In genomic region chr12:65258212-65259138, GRCm38 (mm10) we compare ENCODE assay signal across 10 mouse cellular contexts. TPM values are rescaled to one million over a fixed set of nuclear protein-coding genes. Genes with fewer than 3 reads are reported as not detected.
DNase-seq lines count a peak whose midpoint lies in the region; ATAC-seq lines count a peak whose summit lies in the region.
"Had no signal": no experiment of that assay in that cellular context is flagged by ENCODE, and none has a peak within 500 bp of the region (broad histone marks: within the 10 kb centered on the region; RNA-seq: fewer than 3 reads in every experiment).

No protein-coding gene starts in this region.

- H3K9ac ChIP-seq in heart, embryonic 14.5 days (ENCODE audit: low read length), result peak overlapping the region; percentile 49
- no peak overlapping the region for H3K9ac ChIP-seq in kidney, embryonic 15.5 days

- WGBS in heart, embryonic 14.5 days, result 27% methylated on average over 19 of the region's 19 CpGs
- WGBS in kidney, embryonic 15.5 days, result 38% methylated on average over 19 of the region's 19 CpGs
- WGBS in midbrain, embryonic 10.5 days, result 58% methylated on average over 19 of the region's 19 CpGs

- peak; percentile 59; the same call in 1 of the 2 replicates for ATAC-seq in heart, embryonic 14.5 days (ENCODE audit: insufficient number of reproducible peaks, insufficient read depth, low FRiP score, low read depth)
- ATAC-seq in kidney, embryonic 15.5 days (replicated peaks; ENCODE audit: low FRiP score), result peak; percentile 86

- H3K36me3 ChIP-seq in heart, embryonic 14.5 days (ENCODE audit: control insufficient read depth, insufficient read depth, low read length), result no peaks in the 10 kb centered on the region
- H3K36me3 ChIP-seq in kidney, embryonic 15.5 days, result no peaks in the 10 kb centered on the region
- no peaks in the 10 kb centered on the region for H3K36me3 ChIP-seq in midbrain, embryonic 10.5 days

- H3K4me3 ChIP-seq in brown adipose tissue, adult 24 weeks (ENCODE audit: insufficient read depth, low read depth, low read length), result peak overlapping the region; percentile 27; the same call in 1 of the 2 replicates
- H3K4me3 ChIP-seq in heart, embryonic 14.5 days (ENCODE audit: control insufficient read depth in 1 of 2, insufficient read depth in 1 of 2, low read depth in 1 of 2, low read length in 2 of 2), result peak overlapping the region; percentile 29 to 35
- peak overlapping the region; percentile 15; the same call in 1 of the 2 replicates for H3K4me3 ChIP-seq in kidney, embryonic 15.5 days (replicated peaks)
- peak overlapping the region; percentile 32 for H3K4me3 ChIP-seq in midbrain, embryonic 10.5 days

- no peaks in the 10 kb centered on the region for H3K4me1 ChIP-seq in brown adipose tissue, adult 24 weeks (ENCODE audit: control insufficient read depth, insufficient read depth, insufficient read length, low read length)
- peaks cover 0 to 11% of the 10 kb centered on the region in 2 experiments; a peak in 2 of 4 replicates for H3K4me1 ChIP-seq in heart, embryonic 14.5 days (ENCODE audit: control insufficient read depth in 2 of 2, insufficient read depth in 2 of 2, low read length in 2 of 2)
- no peaks in the 10 kb centered on the region for H3K4me1 ChIP-seq in kidney, embryonic 15.5 days
- peaks cover 7% of the 10 kb centered on the region; the same call in 1 of the 2 replicates for H3K4me1 ChIP-seq in midbrain, embryonic 10.5 days

- peak overlapping the region; percentile 7 for H3K27ac ChIP-seq in brown adipose tissue, adult 24 weeks (replicated peaks; ENCODE audit: low read depth, low read length)
- peak overlapping the region; percentile 66 to 80 for H3K27ac ChIP-seq in heart, embryonic 14.5 days (replicated peaks in 1 of 2; ENCODE audit: control insufficient read depth in 1 of 2, insufficient read depth in 1 of 2, low read depth in 2 of 2, low read length in 2 of 2)
- peak overlapping the region; percentile 59; the same call in 1 of the 2 replicates for H3K27ac ChIP-seq in kidney, embryonic 15.5 days
- H3K27ac ChIP-seq in midbrain, embryonic 10.5 days (replicated peaks), result no peak overlapping the region

- H3K4me2 ChIP-seq in heart, embryonic 14.5 days (ENCODE audit: low read length), result peak overlapping the region; percentile 57
- peak overlapping the region; percentile 43 for H3K4me2 ChIP-seq in kidney, embryonic 15.5 days

- intact Hi-C loops in left cerebral cortex, postnatal 36 days (cut with DNase I), result no loop called here

- H3K27me3 ChIP-seq in heart, embryonic 14.5 days (ENCODE audit: control insufficient read depth, insufficient read depth, low read length), result no peaks in the 10 kb centered on the region
- no peaks in the 10 kb centered on the region for H3K27me3 ChIP-seq in kidney, embryonic 15.5 days
- no peaks in the 10 kb centered on the region for H3K27me3 ChIP-seq in midbrain, embryonic 10.5 days (ENCODE audit: low read depth, poor library complexity, severe bottlenecking)

- no peaks in the 10 kb centered on the region for H3K9me3 ChIP-seq in heart, embryonic 14.5 days (ENCODE audit: control insufficient read depth, low read length)
- H3K9me3 ChIP-seq in kidney, embryonic 15.5 days (replicated peaks), result no peaks in the 10 kb centered on the region
- H3K9me3 ChIP-seq in midbrain, embryonic 10.5 days (replicated peaks), result no peaks in the 10 kb centered on the region

- DNase-seq in adrenal gland, postnatal 14 days, result peak; percentile 30
- no peak for DNase-seq in adrenal gland, adult 8-10 months
- peak; percentile 17 for DNase-seq in midbrain, embryonic 10.5 days (ENCODE audit: low spot score)
- DNase-seq in cerebellum, adult 9-10 months, result no peak
- DNase-seq in left cerebral cortex, postnatal 36 days (ENCODE audit: low spot score in 2 of 2), result no peak

RNA-seq across cellular contexts. Expression of gene Wdr20rt, which starts 33.2 kb away (rescaled TPM):
- not detected in 2 replicates for total RNA-seq in adrenal gland, postnatal 14 days (2021)
- total RNA-seq in adrenal gland, adult 8-10 months (2022), result under 1 TPM in 2 of 4 experiments, not detected in 2; 0.15 to 0.17 TPM
- not detected in 2 replicates for polyA plus RNA-seq in brown adipose tissue, adult 24 weeks (2012; ENCODE audit: insufficient read depth, insufficient read length, missing spikeins)
- not detected in 2 replicates for polyA plus RNA-seq in heart, embryonic 14.5 days (2014; fragmentation: Nextera tagmentation; extraction: Ambion mirVana)
- not detected in 2 replicates for polyA plus RNA-seq in kidney, embryonic 15.5 days (2015; fragmentation: Nextera tagmentation; extraction: Ambion mirVana)
- polyA plus RNA-seq in midbrain, embryonic 10.5 days (2016; fragmentation: Nextera tagmentation; extraction: Ambion mirVana), result not detected in 2 replicates
- not detected for total RNA-seq in left cerebral cortex, postnatal 36 days (2021)
- polyA plus RNA-seq: frontal cortex, adult 2 months; stomach, embryonic 14.5 days had no signal

Comparison
In these comparisons a context has a peak if more than half of its experiments do, and no peak if none do; other contexts are left out.
1. DNase-seq: peak in adrenal gland, postnatal 14 days (single experiment) and midbrain, embryonic 10.5 days (single experiment); none in adrenal gland, adult 8-10 months (single experiment), cerebellum, adult 9-10 months (single experiment) and left cerebral cortex, postnatal 36 days (0 of 2).
2. Peak in every context shown above with its lines, with median percentiles within 50 percentile points of each other: H3K4me3 ChIP-seq.